Mouse (Mus musculus) left cerebral cortex, postnatal 36 days (tissue): ENCODE results near the gene Sytl5. TPM values are rescaled to one million over a fixed set of nuclear protein-coding genes. Genes with fewer than 3 reads are reported as not detected.

Experiments
- DNase-seq, 2 experiments: peaks; one replicate each; pipeline ENCODE4 v3.0.0; 2021 to 2022; ENCODE audit warnings: low spot score in 2 of 2, mixed read lengths in 1 of 2
- intact Hi-C: fragments of 180-260 bp; cut with DNase I; formaldehyde crosslinking; loops from one replicate; pipeline ENCODE4 v1.15.1; 2025
- total RNA-seq, 2 experiments: library from RNA; stranded (reverse); gene quantifications; 2 replicates each; pipeline ENCODE4 v1.2.3; 2021

Sytl5 gene
- total RNA-seq: 1 to 10 TPM; 4.0 to 5.1 TPM

GRCm38 (mm10) chrX:9885322-9885721 is at the start of gene Sytl5:
TSS of gene Sytl5 (plus strand) at chrX:9885622.
- no peak for DNase-seq
- intact Hi-C loops: no loop called here

GRCm38 (mm10) chrX:9846628-9847027 is 38.8 kb upstream of the Sytl5 start, which contains the start of gene Hypm:
TSS of gene Hypm (plus strand) at chrX:9846928.
- intact Hi-C loops: no loop called here
- no peak for DNase-seq

- no peak for DNase-seq
- intact Hi-C loops: no loop called here
These were observed 36.0 kb upstream of the Sytl5 start, which contains the start of gene H2al3 for GRCm38 (mm10) chrX:9849403-9849802. TSS of gene H2al3 (plus strand) at chrX:9849703.

- no peak for DNase-seq
- intact Hi-C loops: no loop called here
These were observed 23.6 kb upstream of the Sytl5 start for GRCm38 (mm10) chrX:9861859-9862258.

- intact Hi-C loops: no loop called here
- no peak for DNase-seq
These were observed 9.9 kb upstream of the Sytl5 start for GRCm38 (mm10) chrX:9875519-9875918.

GRCm38 (mm10) chrX:9909572-9909971 is 24.1 kb downstream of the Sytl5 start:
- intact Hi-C loops: no loop called here
- no peak for DNase-seq

- intact Hi-C loops: no loop called here
- DNase-seq: no peak
These were observed 48.4 kb downstream of the Sytl5 start for GRCm38 (mm10) chrX:9933839-9934238.

GRCm38 (mm10) chrX:9984094-9984669 is 98.8 kb downstream of the Sytl5 start:
- no peak for DNase-seq
- intact Hi-C loops: no loop called here

- intact Hi-C loops: no loop called here
- DNase-seq: no peak
These were observed 115.3 kb downstream of the Sytl5 start for GRCm38 (mm10) chrX:10000718-10001117.

- intact Hi-C loops: no loop called here
- DNase-seq: no peak
These were observed 120.5 kb downstream of the Sytl5 start for GRCm38 (mm10) chrX:10005946-10006345.

- intact Hi-C loops: no loop called here
- no peak for DNase-seq
These were observed 122.4 kb downstream of the Sytl5 start for GRCm38 (mm10) chrX:10007675-10008270.

- no peak for DNase-seq
- intact Hi-C loops: no loop called here
These were observed 124.8 kb downstream of the Sytl5 start for GRCm38 (mm10) chrX:10010202-10010601.

- DNase-seq: no peak
These were observed 149.2 kb downstream of the Sytl5 start for GRCm38 (mm10) chrX:10034666-10035065.

More at GRCm38 (mm10) chrX:10034666-10035065, 149.2 kb downstream of the Sytl5 start:
- intact Hi-C loops: no loop called here

Other genes with a start within 250 kb of the Sytl5 start
- 100 to 1,000 TPM; 101 to 107 TPM for gene Dynlt3, start 222.6 kb upstream of the Sytl5 start, total RNA-seq
- gene Hypm, start 38.7 kb upstream of the Sytl5 start, total RNA-seq: under 1 TPM in 1 of 2 experiments, not detected in 1; 0.77 TPM
- gene H2al3, start 35.9 kb upstream of the Sytl5 start, total RNA-seq: not detected
- gene Srpx, start 232.1 kb downstream of the Sytl5 start, total RNA-seq: under 1 TPM; 0.39 to 0.63 TPM